Mouse (Mus musculus) spleen, adult 2 months (tissue): Measurements from ENCODE around the gene Vmn1r21. TPM values are rescaled to one million over a fixed set of nuclear protein-coding genes. Genes with fewer than 3 reads are reported as not detected.

ENCODE experiments used
- DNase-seq, 2 experiments: peaks; one replicate each; pipeline versions ENCODE4 v3.0.0 to v3.0.0-alpha.2; 2012 to 2021; ENCODE audit warnings: low spot score in 2 of 2, low read depth in 1 of 2
- H3K27ac ChIP-seq: fragments of 200-500 bp; 2 replicates; pipeline ENCODE4 v1.5.1; 2012; ENCODE audit warnings: low read length, inconsistent platforms; ENCODE audit not compliant: insufficient read depth
- H3K27me3 ChIP-seq: fragments of 200-500 bp; 2 replicates; pipeline ENCODE4 v1.6.1; 2012; ENCODE audit warnings: mild to moderate bottlenecking, moderate library complexity, low read length, inconsistent platforms; ENCODE audit not compliant: control insufficient read depth, insufficient read depth
- H3K36me3 ChIP-seq: fragments of 200-500 bp; 2 replicates; pipeline ENCODE4 v1.6.1; 2012; ENCODE audit warnings: mild to moderate bottlenecking, low read length, inconsistent platforms; ENCODE audit not compliant: control insufficient read depth, insufficient read depth
- H3K4me1 ChIP-seq: fragments of 200-500 bp; 2 replicates; pipeline ENCODE4 v1.6.1; 2011; ENCODE audit warnings: inconsistent platforms; ENCODE audit not compliant: control insufficient read depth, insufficient read depth, insufficient read length
- H3K4me3 ChIP-seq: fragments of 200-500 bp; 2 replicates; pipeline ENCODE4 v1.5.1; 2011; ENCODE audit warnings: mild to moderate bottlenecking, inconsistent platforms; ENCODE audit not compliant: insufficient read depth, insufficient read length; ENCODE audit errors: extremely low read depth
- CTCF ChIP-seq: fragments of 200-500 bp; IDR thresholded peaks from 2 replicates; pipeline ENCODE4 v1.5.1; 2011; ENCODE audit warnings: mild to moderate bottlenecking, inconsistent platforms; ENCODE audit not compliant: insufficient read depth, insufficient read length, insufficient replicate concordance; ENCODE audit errors: extremely low read depth
- POLR2A ChIP-seq: fragments of 200-500 bp; IDR thresholded peaks from 2 replicates; pipeline ENCODE4 v1.6.1; 2011; ENCODE audit warnings: low read depth, low read length, inconsistent platforms
- WGBS: fragments of 180-500 bp; shearing (Covaris S2); methylation state at CpG from one replicate; pipeline ENCODE4 v1.1.7; 2018; 5-methylcytosine and 5-hydroxymethylcytosine counted together
- polyA plus RNA-seq: library from polyadenylated mRNA; depleted of rRNA; stranded (reverse); fragments of >200 nt; gene quantifications from 2 replicates; pipeline ENCODE4 v1.2.3, GENCODE M21; 2012; rRNA removed

The Vmn1r21 gene
- polyA plus RNA-seq, 1 experiment: not detected

GRCm38 (mm10) chr6:57798986-57799385 is 51.2 kb downstream of the Vmn1r21 start:
- no peak for TF ChIP-seq CTCF
- TF ChIP-seq POLR2A: no peak
- no peaks in the 10 kb centered on the region for H3K27me3 ChIP-seq
- no peaks in the 10 kb centered on the region for H3K36me3 ChIP-seq
- H3K4me3 ChIP-seq: no peak overlapping the region
- no peak overlapping the region for H3K27ac ChIP-seq
- H3K4me1 ChIP-seq: no peaks in the 10 kb centered on the region; the same call in 1 of the 2 replicates
- no peak for DNase-seq
- WGBS: 96% methylated on average over 1 of the region's 1 CpGs

- Histone ChIP-seq H3K4me3 (no peak overlapping the region), H3K36me3 (no peaks in the 10 kb centered on the region), H3K4me1 (no peaks in the 10 kb centered on the region; the same call in 1 of the 2 replicates), H3K27ac (no peak overlapping the region), H3K27me3 (no peaks in the 10 kb centered on the region)
- no peak for TF ChIP-seq CTCF
- TF ChIP-seq POLR2A: no peak
- 94% methylated on average over 3 of the region's 3 CpGs for WGBS
- no peak for DNase-seq
Measured at GRCm38 (mm10) chr6:57796853-57797423, 53.2 kb downstream of the Vmn1r21 start.

GRCm38 (mm10) chr6:57795835-57796234 is 54.3 kb downstream of the Vmn1r21 start:
- Histone ChIP-seq H3K27me3 (no peaks in the 10 kb centered on the region), H3K4me1 (no peaks in the 10 kb centered on the region; the same call in 1 of the 2 replicates), H3K27ac (0 out of 2 replicates have a peak overlapping the region, but pooled peaks have one; percentile 20), H3K36me3 (no peaks in the 10 kb centered on the region), H3K4me3 (no peak overlapping the region)
- DNase-seq: peak; percentile 5 to 31
- 55% methylated on average over 3 of the region's 3 CpGs for WGBS
- TF ChIP-seq CTCF: no peak
- no peak for TF ChIP-seq POLR2A

Other genes starting within 250 kb of the Vmn1r21 start
- 4.0 and 6.8 TPM in 2 replicates for gene Pyurf, start 158.3 kb downstream of the Vmn1r21 start, polyA plus RNA-seq
- 2.0 and 2.1 TPM in 2 replicates for gene Lancl2, start 147.8 kb downstream of the Vmn1r21 start, polyA plus RNA-seq
- 18.3 and 20.2 TPM in 2 replicates for gene Vopp1, start 25.2 kb downstream of the Vmn1r21 start, polyA plus RNA-seq
- gene Vmn1r22, start 57.7 kb upstream of the Vmn1r21 start, polyA plus RNA-seq: not detected in 2 replicates
- gene Vmn1r23, start 76.5 kb upstream of the Vmn1r21 start, polyA plus RNA-seq: not detected in 2 replicates
- not detected in 2 replicates for gene Vmn1r24, start 111.2 kb upstream of the Vmn1r21 start, polyA plus RNA-seq
- not detected in 2 replicates for gene Vmn1r25, start 130.5 kb upstream of the Vmn1r21 start, polyA plus RNA-seq
- not detected in 2 replicates for gene Vmn1r26, start 164.8 kb upstream of the Vmn1r21 start, polyA plus RNA-seq